ENCODE assay signal across 8 mouse cellular contexts in genomic region chr5:134099496-134100211, GRCm38 (mm10). TPM values are rescaled to one million over a fixed set of nuclear protein-coding genes. Genes with fewer than 3 reads are reported as not detected.
DNase-seq lines count a peak whose midpoint lies in the region; ATAC-seq lines count a peak whose summit lies in the region.

Castor2 (plus strand) TSS chr5:134099711.

- ATAC-seq in activated CD4-positive, CD25-positive, alpha-beta regulatory T cell, adult 4 months = peak; percentile 84
- peak; percentile 92 for ATAC-seq in common myeloid progenitor, adult 5-6 weeks (replicated peaks; ENCODE audit: low read depth, poor library complexity, severe bottlenecking)
- peak; percentile 93 for ATAC-seq in megakaryocyte, adult 5-6 weeks (ENCODE audit: poor library complexity, severe bottlenecking)

- intact Hi-C loops in gastrocnemius, postnatal 14 days (cut with DNase I; ENCODE audit: low total_unique reads) = no loop called here

- peak; percentile 95 for DNase-seq in gastrocnemius, postnatal 14 days
- DNase-seq in induced T-regulatory cell, adult 2 months (ENCODE audit: low read depth) = peak; percentile 87
- peak; percentile 87 to 94 for DNase-seq in left cerebral cortex, adult 8-10 months (ENCODE audit: low spot score in 2 of 2)
- DNase-seq in right cerebral cortex, adult 18-20 months = peak; percentile 96
- DNase-seq in urinary bladder, adult 2 months (ENCODE audit: low spot score) = peak; percentile 91

RNA-seq across cellular contexts. Expression of gene Castor2, which starts in this region (rescaled TPM):
- polyA plus RNA-seq in activated CD4-positive, CD25-positive, alpha-beta regulatory T cell, adult 4 months (2017; shearing (Covaris generic)) = 1 to 10 TPM; 4.3 to 4.6 TPM
- total RNA-seq in common myeloid progenitor, adult 5-6 weeks (2017) = 1.0 and 1.8 TPM in 2 replicates
- total RNA-seq in gastrocnemius, postnatal 14 days (2021) = 10 to 100 TPM; 36.5 to 40.2 TPM
- 10 to 100 TPM; 62.4 to 89.4 (median 68.0) TPM for total RNA-seq in left cerebral cortex, adult 8-10 months (2022)
- 5.7 and 7.2 TPM in 2 replicates for total RNA-seq in megakaryocyte, adult 5-6 weeks (2015)
- total RNA-seq in megakaryocyte, adult 5-6 weeks (2017) = 2.1 TPM in 2 replicates
- 6.5 and 10.3 TPM in 2 replicates for polyA plus RNA-seq in urinary bladder, adult 2 months (2012; rRNA removed)

Comparison
In these comparisons a context has a peak if more than half of its experiments do, and no peak if none do; other contexts are left out.
1. Peak in every context shown above with its lines: DNase-seq and ATAC-seq.
2. RNA of gene Castor2 (total RNA-seq): 62.4 to 89.4 TPM in left cerebral cortex, adult 8-10 months and 36.5 to 40.2 TPM in gastrocnemius, postnatal 14 days; 2.1 to 7.2 TPM in megakaryocyte, adult 5-6 weeks and 1.0 to 1.8 TPM in common myeloid progenitor, adult 5-6 weeks; every median in the first group is over 4 times any median in the second.